Mouse (Mus musculus) stomach, embryonic 15.5 days (tissue): ENCODE data around the gene Ptprg. TPM values are rescaled to one million over a fixed set of nuclear protein-coding genes. Genes with fewer than 3 reads are reported as not detected.
"Not testable (repeated sequence)": the region's sequence is repeated elsewhere in the genome, so short reads cannot be mapped to it uniquely, and the experiment has no call there.

Experiments used
- ATAC-seq: fragments of 200-750 bp; cut with Nextera tagmentation; 2 replicates; pipeline ENCODE4 v1.8.0; 2017; ENCODE audit warnings: low read depth, moderate number of reproducible peaks, moderate TSS enrichment; ENCODE audit not compliant: insufficient read depth, low FRiP score
- H3K27ac ChIP-seq: fragments of 300-500 bp; sonication (generic); 2 replicates; pipeline ENCODE4 v1.5.1; 2015; ENCODE audit warnings: mild to moderate bottlenecking, inconsistent platforms
- H3K27me3 ChIP-seq: fragments of 300-500 bp; sonication (generic); replicated peaks from 2 replicates; pipeline ENCODE4 v1.6.1; 2015; ENCODE audit warnings: inconsistent platforms
- H3K36me3 ChIP-seq: fragments of 300-500 bp; sonication (generic); 2 replicates; pipeline ENCODE4 v1.6.1; 2015; ENCODE audit warnings: inconsistent platforms
- H3K4me1 ChIP-seq: fragments of 300-500 bp; sonication (generic); 2 replicates; pipeline ENCODE4 v1.6.1; 2015; ENCODE audit warnings: inconsistent platforms
- H3K4me2 ChIP-seq: fragments of 300-500 bp; sonication (generic); 2 replicates; pipeline ENCODE4 v1.6.1; 2015; ENCODE audit warnings: mild to moderate bottlenecking, inconsistent platforms
- H3K4me3 ChIP-seq: fragments of 300-500 bp; sonication (generic); replicated peaks from 2 replicates; pipeline ENCODE4 v1.5.1; 2015; ENCODE audit warnings: inconsistent platforms
- H3K9ac ChIP-seq: fragments of 300-500 bp; sonication (generic); 2 replicates; pipeline ENCODE4 v1.6.1; 2015; ENCODE audit warnings: inconsistent platforms
- H3K9me3 ChIP-seq: fragments of 300-500 bp; sonication (generic); 2 replicates; pipeline ENCODE4 v1.6.1; 2016; ENCODE audit warnings: inconsistent platforms
- WGBS: fragments of 180-500 bp; shearing (Covaris S2); methylation state at CpG from one replicate; pipeline ENCODE4 v1.1.7; 2015; 5-methylcytosine and 5-hydroxymethylcytosine counted together
- polyA plus RNA-seq: library from polyadenylated mRNA; unstranded; fragments of >200 nt; fragmentation: Nextera tagmentation; extraction: Ambion mirVana; gene quantifications from 2 replicates; pipeline ENCODE4 v1.2.1, GENCODE M21; 2015

Gene Ptprg
- polyA plus RNA-seq, 1 experiment from 2014 or later = 22.9 TPM

GRCm38 (mm10) chr14:12284141-12284912 is 731.0 kb downstream of the Ptprg start, which contains the start of gene 3830406C13Rik:
Gene 3830406C13Rik (plus strand): TSS chr14:12284173.
- Histone ChIP-seq H3K9me3 (no peaks in the 10 kb centered on the region), H3K4me3 (peak within 1 kb of the TSS; percentile 85), H3K27me3 (no peaks in the 10 kb centered on the region), H3K4me2 (peak within 1 kb of the TSS; percentile 71), H3K36me3 (0 out of 2 replicates have a peak, but pooled peaks cover 2% of the 10 kb centered on the region), H3K27ac (peak within 1 kb of the TSS; percentile 97), H3K9ac (peak within 1 kb of the TSS; percentile 85), H3K4me1 (no peaks in the 10 kb centered on the region)
- peak; percentile 97 for ATAC-seq
- under 1% methylated on average over 48 of the region's 48 CpGs for WGBS

- not testable (repeated sequence) for H3K27ac ChIP-seq, H3K4me3 ChIP-seq, H3K27me3 ChIP-seq, H3K4me1 ChIP-seq, H3K9me3 ChIP-seq, H3K36me3 ChIP-seq, H3K4me2 ChIP-seq, ATAC-seq, H3K9ac ChIP-seq
Measured at GRCm38 (mm10) chr14:12289747-12290146, 736.4 kb downstream of the Ptprg start.

Other genes starting within 250 kb of the Ptprg start
- 1.5 and 2.1 TPM in 2 replicates for gene Gm3839, start 196.8 kb upstream of the Ptprg start, polyA plus RNA-seq